Mouse (Mus musculus): ENCODE results near the gene Itgav. TPM values are rescaled to one million over a fixed set of nuclear protein-coding genes. Genes with fewer than 3 reads are reported as not detected.

Itgav gene
- total and polyA plus RNA-seq, 3 experiments = 6.5 to 7.2 TPM; not detected in 1

- Histone ChIP-seq H3K27me3 (ENCODE audit: control insufficient read depth in 1 of 2, insufficient read depth in 2 of 2, low read length in 2 of 2) (no peaks in the 10 kb centered on the region), H3K79me2 (ENCODE audit: control insufficient read depth, insufficient read depth, low read length, poor library complexity) (no peaks in the 10 kb centered on the region), H3K27ac (ENCODE audit: control insufficient read depth, low read depth, low read length) (no peak overlapping the region), H3K9ac (ENCODE audit: control insufficient read depth, low read depth, low read length, poor library complexity, severe bottlenecking) (no peak overlapping the region), H3K4me3 (ENCODE audit: control insufficient read depth in 1 of 2, insufficient read depth in 1 of 2, low read depth in 2 of 2, low read length in 2 of 2) (no peak overlapping the region), H3K36me3 (ENCODE audit: control insufficient read depth in 1 of 2, insufficient read depth in 2 of 2, low read length in 2 of 2) (peaks cover 0 to 10% of the 10 kb centered on the region in 2 experiments; a peak in 3 of 4 replicates), H3K4me1 (ENCODE audit: control insufficient read depth in 1 of 2, insufficient read depth in 2 of 2, low read length in 2 of 2) (peaks cover 0 to 7% of the 10 kb centered on the region in 2 experiments; a peak in 2 of 4 replicates), H3K9me3 (replicated peaks; ENCODE audit: insufficient read depth, low read length) (no peaks in the 10 kb centered on the region)
- TF ChIP-seq POLR2AphosphoS5 (IDR thresholded peaks at IDR 0.05; ENCODE audit: borderline replicate concordance, low read depth, low read length) (no peak), MEF2A (IDR thresholded peaks at IDR 0.05; ENCODE audit: extremely low read depth, insufficient replicate concordance, low read depth, low read length, poor library complexity, severe bottlenecking) (0 out of 2 replicates have a peak, but pooled peaks have one; percentile 37), SMC3 (IDR thresholded peaks at IDR 0.05; ENCODE audit: low read depth, low read length) (no peak)
- DNase-seq (ENCODE audit: low read depth, low spot score) = peak; percentile 29
Measured at GRCm38 (mm10) chr2:83768311-83769047, 44.3 kb downstream of the Itgav start.

GRCm38 (mm10) chr2:83771155-83771812, 47.1 kb downstream of the Itgav start:
- Histone ChIP-seq H3K9ac (ENCODE audit: control insufficient read depth, low read depth, low read length, poor library complexity, severe bottlenecking) (no peak overlapping the region), H3K9me3 (replicated peaks; ENCODE audit: insufficient read depth, low read length) (no peaks in the 10 kb centered on the region), H3K4me1 (ENCODE audit: control insufficient read depth in 1 of 2, insufficient read depth in 2 of 2, low read length in 2 of 2) (peaks cover 0 to 7% of the 10 kb centered on the region in 2 experiments; a peak in 2 of 4 replicates), H3K4me3 (ENCODE audit: control insufficient read depth in 1 of 2, insufficient read depth in 1 of 2, low read depth in 2 of 2, low read length in 2 of 2) (no peak overlapping the region), H3K79me2 (ENCODE audit: control insufficient read depth, insufficient read depth, low read length, poor library complexity) (no peaks in the 10 kb centered on the region), H3K27ac (ENCODE audit: control insufficient read depth, low read depth, low read length) (no peak overlapping the region), H3K36me3 (ENCODE audit: control insufficient read depth in 1 of 2, insufficient read depth in 2 of 2, low read length in 2 of 2) (peaks cover 0 to 9% of the 10 kb centered on the region in 2 experiments; a peak in 3 of 4 replicates), H3K27me3 (ENCODE audit: control insufficient read depth in 1 of 2, insufficient read depth in 2 of 2, low read length in 2 of 2) (no peaks in the 10 kb centered on the region)
- DNase-seq (ENCODE audit: low read depth, low spot score) = peak; percentile 65
- TF ChIP-seq ZKSCAN1 (IDR thresholded peaks at IDR 0.05; ENCODE audit: low read depth, low read length) (no peak), HCFC1 (IDR thresholded peaks at IDR 0.05; ENCODE audit: low read depth, low read length) (no peak), ZMIZ1 (IDR thresholded peaks at IDR 0.05; ENCODE audit: low read depth, low read length) (no peak), MYC (IDR thresholded peaks at IDR 0.05; ENCODE audit: low read depth, low read length) (no peak), TBP (IDR thresholded peaks at IDR 0.05; ENCODE audit: low read depth, low read length) (no peak), MEF2A (IDR thresholded peaks at IDR 0.05; ENCODE audit: extremely low read depth, insufficient replicate concordance, low read depth, low read length, poor library complexity, severe bottlenecking) (no peak), CHD1 (IDR thresholded peaks at IDR 0.05; ENCODE audit: low read depth, low read length) (no peak), CHD2 (IDR thresholded peaks at IDR 0.05; ENCODE audit: low read length) (no peak), RCOR1 (IDR thresholded peaks at IDR 0.05; ENCODE audit: low read depth, low read length) (no peak), ZNF384 (IDR thresholded peaks at IDR 0.05; ENCODE audit: low read depth, low read length) (no peak), TAL1 (IDR thresholded peaks at IDR 0.05; ENCODE audit: low read length) (no peak), USF2 (IDR thresholded peaks at IDR 0.05; ENCODE audit: borderline replicate concordance in 1 of 2, insufficient read depth in 1 of 2, low read depth in 1 of 2, low read length in 2 of 2) (no peak), SIN3A (IDR thresholded peaks at IDR 0.05; ENCODE audit: low read length) (no peak), SMC3 (IDR thresholded peaks at IDR 0.05; ENCODE audit: low read depth, low read length) (peak; percentile 83), EP300 (IDR thresholded peaks at IDR 0.05; ENCODE audit: low read depth in 1 of 2, low read length in 2 of 2) (no peak), CTCF (IDR thresholded peaks at IDR 0.05 in 2 of 3, conservative IDR thresholded peaks at IDR 0.05 in 1 of 3; ENCODE audit: control insufficient read depth in 1 of 3, insufficient read depth in 1 of 3, low read depth in 2 of 3, low read length in 3 of 3, poor library complexity in 1 of 3, severe bottlenecking in 1 of 3) (peak; percentile 39 to 83 (median 72)), MYB (IDR thresholded peaks at IDR 0.05; ENCODE audit: low read depth, low read length) (no peak), RAD21 (IDR thresholded peaks at IDR 0.05; ENCODE audit: low read depth, low read length) (peak; percentile 88), UBTF (IDR thresholded peaks at IDR 0.05; ENCODE audit: borderline replicate concordance, insufficient read depth, low read depth, low read length) (no peak), GABPA (IDR thresholded peaks at IDR 0.05; ENCODE audit: low read depth, low read length) (no peak), POLR2AphosphoS2 (IDR thresholded peaks at IDR 0.05; ENCODE audit: low read length) (no peak), NELFE (IDR thresholded peaks at IDR 0.05; ENCODE audit: low read depth, low read length) (no peak), POLR2AphosphoS5 (IDR thresholded peaks at IDR 0.05; ENCODE audit: borderline replicate concordance, low read depth, low read length) (no peak), MXI1 (IDR thresholded peaks at IDR 0.05; ENCODE audit: low read depth, low read length) (no peak), MAFK (IDR thresholded peaks at IDR 0.05; ENCODE audit: borderline replicate concordance, low read depth, low read length) (no peak), MAZ (IDR thresholded peaks at IDR 0.05; ENCODE audit: low read depth, low read length) (no peak), ELF1 (IDR thresholded peaks at IDR 0.05; ENCODE audit: low read depth, low read length) (no peak), ZC3H11A (IDR thresholded peaks at IDR 0.05; ENCODE audit: low read depth, low read length) (peak; percentile 44; the same call in 1 of the 2 replicates)
